ENCODE assay signal across 25 mouse cellular contexts in the genomic region with DNA sequence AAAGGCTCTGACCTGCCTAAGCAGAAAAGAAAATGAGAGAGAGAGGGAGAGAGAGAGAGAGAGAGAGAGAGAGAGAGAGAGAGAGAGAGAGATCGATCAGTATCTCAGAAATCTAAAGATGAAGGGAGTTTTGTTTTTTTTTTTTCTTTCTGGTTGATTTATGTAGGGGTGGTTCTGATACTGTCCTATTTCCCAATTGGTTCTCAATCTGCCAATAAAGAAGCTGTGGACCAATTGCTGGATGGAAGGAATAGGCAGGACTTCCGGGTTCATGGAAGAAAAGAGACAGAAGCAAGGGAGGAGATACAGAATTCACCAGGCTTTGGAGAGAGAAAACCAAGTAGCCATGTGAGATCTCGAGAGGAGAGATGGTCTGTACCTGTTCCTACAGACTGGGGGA.
"Had no signal": no experiment of that assay in that cellular context is flagged by ENCODE, and none has a peak within 500 bp of the region (broad histone marks: within the 10 kb centered on the region; RNA-seq: fewer than 3 reads in every experiment).

No protein-coding gene starts in this region.

- H3K9ac ChIP-seq: heart, embryonic 12.5 days; hindbrain, embryonic 12.5 days; hindbrain, embryonic 14.5 days; intestine, embryonic 15.5 days; limb, embryonic 12.5 days; liver, embryonic 13.5 days had no signal

- H3K4me2 ChIP-seq: heart, embryonic 12.5 days; hindbrain, embryonic 12.5 days; hindbrain, embryonic 14.5 days; intestine, embryonic 15.5 days; limb, embryonic 12.5 days; liver, embryonic 11.5 days; liver, embryonic 13.5 days had no signal

- H3K4me1 ChIP-seq: limb, embryonic 12.5 days; liver, embryonic 13.5 days had no signal

- DNase-seq: gastrocnemius, postnatal 14 days; heart, adult 2 months; heart, postnatal 10 days; heart, postnatal 4 days; kidney, adult 18-20 months; kidney, adult 8-10 months; kidney, postnatal 10 days; kidney, postnatal 25 days; kidney, postnatal 4 days; liver; liver, embryonic 13.5 days had no signal

- H3K4me3 ChIP-seq: heart, adult 2 months; heart, embryonic 10.5 days; heart, embryonic 12.5 days; hindbrain, embryonic 10.5 days; hindbrain, embryonic 12.5 days; intestine, embryonic 15.5 days; layer of hippocampus, adult 2 months; left cerebral cortex, adult 2 months; limb, embryonic 10.5 days; limb, embryonic 12.5 days; liver, embryonic 13.5 days had no signal

- ATAC-seq: hindbrain, embryonic 16.5 days; inflammation-experienced regulatory T-cells, adult 6 months; intestine, embryonic 15.5 days; intestine, postnatal 0 days had no signal

- H3K27me3 ChIP-seq: heart, embryonic 12.5 days; hindbrain, embryonic 12.5 days; intestine, embryonic 15.5 days; limb, embryonic 12.5 days; liver, embryonic 13.5 days had no signal

- H3K27ac ChIP-seq: heart, adult 2 months; heart, embryonic 10.5 days; hindbrain, embryonic 10.5 days; hindbrain, embryonic 12.5 days; hindbrain, embryonic 14.5 days; intestine, embryonic 15.5 days; layer of hippocampus, adult 2 months; left cerebral cortex, adult 2 months; limb, embryonic 10.5 days; limb, embryonic 12.5 days; liver, embryonic 13.5 days had no signal

- H3K9me3 ChIP-seq: heart, embryonic 10.5 days; hindbrain, embryonic 12.5 days; intestine, embryonic 15.5 days; limb, embryonic 10.5 days; liver, embryonic 13.5 days had no signal

- H3K36me3 ChIP-seq: heart, embryonic 12.5 days; hindbrain, embryonic 10.5 days; hindbrain, embryonic 12.5 days; intestine, embryonic 15.5 days; limb, embryonic 10.5 days; limb, embryonic 12.5 days; liver, embryonic 13.5 days had no signal
